Mouse (Mus musculus) liver, postnatal 0 days (tissue): ENCODE results near the gene Cd81. TPM values are rescaled to one million over a fixed set of nuclear protein-coding genes. Genes with fewer than 3 reads are reported as not detected.

Experiments
- ATAC-seq: fragments of 200-750 bp; cut with Nextera tagmentation; 2 replicates; pipeline ENCODE4 v1.8.0; 2017; ENCODE audit warnings: mild to moderate bottlenecking, moderate library complexity
- DNase-seq: peaks from one replicate; pipeline ENCODE4 v3.0.0-alpha.2; 2016
- H3K27ac ChIP-seq: fragments of 300-500 bp; sonication (generic); 2 replicates; pipeline ENCODE4 v1.5.1; 2014; ENCODE audit warnings: antibody characterized with exemption, moderate library complexity, mild to moderate bottlenecking, low read depth
- H3K27me3 ChIP-seq: fragments of 300-500 bp; sonication (generic); 2 replicates; pipeline ENCODE4 v1.6.1; 2014; ENCODE audit warnings: low read length, control low read depth, mixed read lengths; ENCODE audit not compliant: insufficient read depth
- H3K36me3 ChIP-seq: fragments of 300-500 bp; sonication (generic); replicated peaks from 2 replicates; pipeline ENCODE4 v1.6.1; 2014; ENCODE audit warnings: mild to moderate bottlenecking, control low read depth, low read length, moderate library complexity, mixed read lengths; ENCODE audit not compliant: insufficient read depth
- H3K4me1 ChIP-seq: fragments of 300-500 bp; sonication (generic); 2 replicates; pipeline ENCODE4 v1.6.1; 2014; ENCODE audit warnings: antibody characterized with exemption, mild to moderate bottlenecking, control low read depth; ENCODE audit not compliant: insufficient read depth
- H3K4me2 ChIP-seq: fragments of 300-500 bp; sonication (generic); 2 replicates; pipeline ENCODE4 v1.6.1; 2014; ENCODE audit warnings: low read depth, mild to moderate bottlenecking, low read length, moderate library complexity, mixed read lengths
- H3K4me3 ChIP-seq: fragments of 300-500 bp; sonication (generic); 2 replicates; pipeline ENCODE4 v1.5.1; 2014; ENCODE audit warnings: low read depth, low read length
- H3K9ac ChIP-seq: fragments of 300-500 bp; sonication (generic); replicated peaks from 2 replicates; pipeline ENCODE4 v1.6.1; 2014; ENCODE audit warnings: mild to moderate bottlenecking, moderate library complexity
- H3K9me3 ChIP-seq: fragments of 300-500 bp; sonication (generic); 2 replicates; pipeline ENCODE4 v1.6.1; 2016; ENCODE audit warnings: mild to moderate bottlenecking, control low read depth, low read length, mixed read lengths
- CTCF ChIP-seq: sonication (generic); IDR thresholded peaks from 2 replicates; pipeline ENCODE4 v1.5.1; 2016; ENCODE audit warnings: antibody characterized with exemption, low read depth
- EP300 ChIP-seq: IDR thresholded peaks from 2 replicates; pipeline ENCODE4 v1.6.1; 2016; ENCODE audit warnings: antibody characterized with exemption, low read depth, mild to moderate bottlenecking
- WGBS: fragments of 180-500 bp; shearing (Covaris S2); extraction: QIAGEN DNeasy Blood & Tissue Kit; methylation state at CpG from one replicate; pipeline ENCODE4 v1.1.7; 2014; ENCODE audit not compliant: insufficient replicate concordance; 5-methylcytosine and 5-hydroxymethylcytosine counted together
- polyA plus RNA-seq: library from polyadenylated mRNA; unstranded; fragments of >200 nt; fragmentation: Nextera tagmentation; extraction: Ambion mirVana; gene quantifications from 2 replicates; pipeline ENCODE4 v1.2.1, GENCODE M21; 2015

The Cd81 gene
- polyA plus RNA-seq, 1 experiment from 2014 or later, result 231 TPM

DNA sequence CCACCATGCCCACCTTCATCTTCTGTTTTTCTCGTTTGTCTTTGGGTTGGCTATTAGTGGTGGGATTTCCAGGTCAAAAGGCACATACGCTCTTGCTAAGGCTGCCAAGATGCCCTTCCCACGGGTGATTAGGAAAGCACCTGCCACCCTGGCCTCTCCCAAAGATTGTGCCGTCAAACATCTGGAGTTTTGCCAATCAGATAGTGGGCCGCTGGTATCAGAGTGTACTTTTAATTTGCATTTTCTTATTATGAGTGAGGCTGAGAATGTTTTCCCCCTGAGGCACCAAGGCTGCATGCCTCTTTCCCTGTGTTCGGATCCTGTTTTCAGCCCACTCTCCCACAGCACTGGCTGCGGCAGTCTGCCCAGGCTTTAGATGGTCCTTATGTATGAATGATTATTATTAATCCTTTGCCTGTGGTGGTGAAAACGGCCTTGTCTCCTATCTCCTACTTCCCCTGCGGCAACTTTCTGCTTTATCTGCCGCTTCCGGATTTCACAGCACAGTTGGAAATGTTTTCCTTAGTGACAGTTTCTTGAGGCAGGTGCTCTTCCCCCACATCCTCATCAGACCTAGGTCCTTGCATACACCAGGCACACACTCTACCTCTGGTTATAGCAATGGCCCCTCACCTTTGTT is 52.8 kb downstream of the Cd81 start:
- Histone ChIP-seq H3K27me3 (peaks cover 45% of the 10 kb centered on the region), H3K27ac (no peak overlapping the region), H3K36me3 (no peaks in the 10 kb centered on the region), H3K9me3 (no peaks in the 10 kb centered on the region), H3K4me2 (no peak overlapping the region), H3K4me1 (peaks cover 9% of the 10 kb centered on the region; the same call in 1 of the 2 replicates), H3K4me3 (no peak overlapping the region), H3K9ac (no peak overlapping the region)
- no peak for ATAC-seq
- DNase-seq, result no peak
- TF ChIP-seq CTCF, result no peak
- no peak for TF ChIP-seq EP300
- WGBS, result 49% methylated on average over 11 of the region's 11 CpGs

DNA sequence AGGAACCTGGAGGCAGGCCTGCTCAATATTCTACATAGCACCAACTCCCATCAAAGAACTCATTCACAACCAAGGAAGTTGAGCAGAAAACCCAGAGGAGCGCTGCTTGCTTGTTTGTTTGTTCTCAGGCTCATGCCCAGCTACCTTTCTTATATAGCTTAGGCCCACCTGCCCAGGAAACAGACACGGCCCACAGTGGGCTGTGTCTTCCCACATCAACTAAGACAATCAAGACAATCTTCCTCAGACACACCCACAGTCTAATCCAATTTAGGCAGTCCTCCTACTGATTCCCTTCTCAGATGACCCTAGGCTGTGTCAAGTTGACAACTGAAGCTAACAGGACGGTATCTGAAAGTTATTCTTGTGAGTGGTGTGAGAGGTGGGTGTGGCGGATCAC is 53.5 kb downstream of the Cd81 start, which contains the start of gene Kcnq1:
TSS of gene Kcnq1 (plus strand) at position 301 of the 400 bp plus-strand sequence.
- Histone ChIP-seq H3K9me3 (no peaks in the 10 kb centered on the region), H3K36me3 (no peaks in the 10 kb centered on the region), H3K4me3 (peak within 1 kb of the TSS; percentile 33), H3K4me1 (peaks cover 9% of the 10 kb centered on the region; the same call in 1 of the 2 replicates), H3K27ac (no peak within 1 kb of the TSS), H3K27me3 (peaks cover 45% of the 10 kb centered on the region), H3K9ac (no peak within 1 kb of the TSS), H3K4me2 (peak within 1 kb of the TSS; percentile 59)
- ATAC-seq, result no peak
- WGBS, result 55% methylated on average over 4 of the region's 4 CpGs
- no peak for DNase-seq
- no peak for TF ChIP-seq EP300
- no peak for TF ChIP-seq CTCF

DNA sequence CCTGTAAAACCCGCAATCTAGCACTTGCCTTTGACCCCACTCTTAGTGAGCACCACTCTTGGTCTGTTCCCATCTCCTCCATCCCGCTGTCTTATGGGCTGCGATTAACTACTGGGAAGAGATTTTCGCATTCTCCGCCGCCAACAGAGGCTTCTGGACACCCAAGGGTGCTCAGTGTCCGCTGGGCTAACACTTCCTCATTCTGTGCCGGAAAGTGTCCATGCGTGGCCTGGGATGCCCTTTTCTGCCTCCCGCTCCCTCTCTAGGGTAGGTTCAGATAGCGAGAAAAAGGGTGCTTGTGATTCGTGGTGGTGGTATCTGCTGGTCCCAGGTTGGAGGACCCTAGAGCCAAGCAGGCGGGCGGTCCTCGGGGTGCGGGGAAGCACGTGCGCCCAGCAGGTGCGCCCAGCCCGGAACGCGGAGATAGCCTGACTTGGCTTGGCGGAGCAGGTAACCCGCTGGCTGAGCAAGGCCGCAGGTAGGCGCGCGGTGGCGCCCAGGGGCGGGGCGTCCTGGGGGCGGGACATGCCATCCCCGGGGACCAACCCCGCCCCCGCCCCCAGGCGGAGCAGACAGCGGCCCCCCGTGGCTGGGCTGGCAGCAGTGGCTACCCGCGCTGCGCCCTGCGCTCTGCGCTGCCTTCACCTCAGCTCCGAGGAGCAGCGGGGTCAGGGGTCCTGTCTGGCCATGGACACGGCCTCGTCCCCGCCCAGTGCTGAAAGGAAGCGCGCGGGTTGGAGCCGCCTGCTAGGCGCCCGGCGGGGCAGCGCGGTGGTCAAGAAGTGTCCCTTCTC is 54.3 kb downstream of the Cd81 start:
- WGBS, result 6% methylated on average over 42 of the region's 57 CpGs
- Histone ChIP-seq H3K4me1 (peaks cover 9% of the 10 kb centered on the region; the same call in 1 of the 2 replicates), H3K9ac (no peak overlapping the region), H3K9me3 (no peaks in the 10 kb centered on the region), H3K27me3 (peaks cover 45% of the 10 kb centered on the region), H3K4me3 (peak overlapping the region; percentile 33), H3K36me3 (no peaks in the 10 kb centered on the region), H3K27ac (no peak overlapping the region), H3K4me2 (peak overlapping the region; percentile 59)
- DNase-seq (peak; percentile 42), ATAC-seq (no peak)
- TF ChIP-seq CTCF (no peak), EP300 (no peak)

DNA sequence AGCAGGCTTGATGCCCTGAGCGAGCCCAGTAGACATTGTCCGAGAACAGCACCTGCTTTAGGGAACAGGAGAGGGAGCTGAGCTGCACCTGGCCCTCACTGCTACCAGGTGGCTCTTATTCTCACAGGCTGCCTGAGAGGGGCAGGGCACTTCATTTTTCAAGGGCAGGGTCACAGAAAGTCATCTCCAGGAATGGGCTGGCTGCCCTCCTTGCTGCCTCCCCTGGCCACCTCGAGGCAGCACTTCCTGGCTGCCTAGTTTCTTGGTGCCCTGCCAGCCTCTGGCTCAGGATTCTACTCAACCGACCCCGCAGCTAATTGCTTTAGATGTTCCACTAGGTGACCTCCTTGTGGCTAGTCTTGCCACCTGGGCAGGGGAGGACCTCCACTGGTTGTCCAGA is 55.7 kb downstream of the Cd81 start:
- no peak overlapping the region for H3K4me2 ChIP-seq
- peaks cover 45% of the 10 kb centered on the region for H3K27me3 ChIP-seq
- no peaks in the 10 kb centered on the region for H3K9me3 ChIP-seq
- no peak for DNase-seq
- TF ChIP-seq EP300 (no peak), CTCF (no peak; the same call in 1 of the 2 replicates)
- ATAC-seq, result no peak
- H3K9ac ChIP-seq, result no peak overlapping the region
- H3K36me3 ChIP-seq, result no peaks in the 10 kb centered on the region
- WGBS, result 53% methylated on average over 5 of the region's 5 CpGs
- H3K4me3 ChIP-seq, result no peak overlapping the region
- peaks cover 9% of the 10 kb centered on the region; the same call in 1 of the 2 replicates for H3K4me1 ChIP-seq
- H3K27ac ChIP-seq, result no peak overlapping the region

DNA sequence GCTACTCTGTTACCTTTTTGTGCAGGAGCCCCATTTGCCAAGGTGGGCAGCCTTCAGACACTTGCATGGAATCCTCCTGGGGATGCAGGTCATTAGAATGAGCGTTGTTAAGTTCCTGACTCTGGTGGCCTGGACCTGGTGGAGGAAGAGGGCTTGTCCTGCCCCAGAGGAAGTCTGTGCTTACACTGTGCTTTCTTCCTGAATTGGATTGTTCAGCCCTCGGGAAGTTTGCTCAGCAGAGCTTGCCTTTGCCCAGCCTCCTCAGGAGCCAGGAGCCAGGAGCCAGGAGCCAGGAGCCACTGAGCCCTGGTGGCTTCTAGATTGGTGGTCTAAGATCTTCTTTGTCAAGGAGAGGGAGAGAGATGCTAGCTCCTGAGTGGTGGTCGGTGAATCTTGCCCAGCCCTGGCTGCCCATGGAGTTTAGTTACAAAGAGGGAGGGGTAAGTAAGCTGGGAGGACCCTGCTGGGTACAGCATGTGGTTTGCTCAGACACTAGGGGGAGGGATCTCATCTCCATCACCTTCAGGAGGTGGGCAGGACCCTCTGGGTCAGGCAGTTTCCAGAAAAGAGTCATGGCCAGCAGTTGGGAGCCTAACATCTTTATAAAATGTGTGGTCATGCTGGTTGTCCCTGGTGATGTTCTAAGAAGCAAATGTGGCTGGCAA is 56.6 kb downstream of the Cd81 start:
- H3K4me1 ChIP-seq, result peaks cover 9% of the 10 kb centered on the region; the same call in 1 of the 2 replicates
- no peak for DNase-seq
- H3K27me3 ChIP-seq, result peaks cover 45% of the 10 kb centered on the region
- H3K9me3 ChIP-seq, result no peaks in the 10 kb centered on the region
- no peak overlapping the region for H3K4me3 ChIP-seq
- no peaks in the 10 kb centered on the region for H3K36me3 ChIP-seq
- 5% methylated on average over 3 of the region's 3 CpGs for WGBS
- H3K27ac ChIP-seq, result no peak overlapping the region
- no peak overlapping the region for H3K4me2 ChIP-seq
- no peak for TF ChIP-seq CTCF
- no peak for TF ChIP-seq EP300
- ATAC-seq, result no peak
- no peak overlapping the region for H3K9ac ChIP-seq

DNA sequence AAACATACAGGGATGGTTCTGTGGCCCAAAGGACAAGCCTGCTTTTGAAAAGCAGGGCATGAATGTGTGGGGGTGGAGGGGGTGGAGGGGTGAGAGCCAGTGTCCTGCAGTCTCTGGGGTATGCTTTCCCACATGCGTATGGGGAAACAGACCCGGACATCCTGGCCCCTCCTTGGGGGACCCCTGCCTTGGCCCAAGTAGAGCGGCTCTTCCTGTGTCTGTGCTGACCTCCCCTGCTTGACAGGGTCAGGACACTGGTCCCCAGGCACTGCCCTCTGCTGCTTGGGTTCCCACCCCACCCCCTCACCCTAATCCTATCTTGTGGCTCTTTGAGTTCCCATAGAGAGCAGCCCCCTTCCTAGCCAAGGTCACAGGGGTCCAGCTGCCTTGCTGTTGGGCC is 57.2 kb downstream of the Cd81 start:
- Histone ChIP-seq H3K4me3 (no peak overlapping the region), H3K4me1 (peaks cover 9% of the 10 kb centered on the region; the same call in 1 of the 2 replicates), H3K4me2 (no peak overlapping the region), H3K9me3 (no peaks in the 10 kb centered on the region), H3K27me3 (peaks cover 45% of the 10 kb centered on the region), H3K27ac (no peak overlapping the region), H3K9ac (no peak overlapping the region), H3K36me3 (no peaks in the 10 kb centered on the region)
- TF ChIP-seq EP300 (no peak), CTCF (no peak)
- ATAC-seq (no peak), DNase-seq (no peak)
- WGBS, result 8% methylated on average over 2 of the region's 3 CpGs
